Mouse (Mus musculus): ENCODE results near the gene Vmo1. TPM values are rescaled to one million over a fixed set of nuclear protein-coding genes. Genes with fewer than 3 reads are reported as not detected.
"Not testable (repeated sequence)": the region's sequence is repeated elsewhere in the genome, so short reads cannot be mapped to it uniquely, and the experiment has no call there.

Vmo1 gene
- total RNA-seq, 1 experiment from 2014 or later = not detected

- ATAC-seq (replicated peaks in 1 of 2; ENCODE audit: insufficient read depth in 1 of 2, low FRiP score in 2 of 2, low TSS enrichment in 1 of 2, low read depth in 1 of 2, poor library complexity in 2 of 2, severe bottlenecking in 2 of 2) = peak in 1 of 2 experiments; percentile 32; a peak in 1 of 4 replicates
Measured at GRCm38 (mm10) chr11:70499566-70500475, 14.6 kb downstream of the Vmo1 start.

GRCm38 (mm10) chr11:70489684-70490083, 24.7 kb downstream of the Vmo1 start:
- ATAC-seq (replicated peaks in 1 of 2; ENCODE audit: insufficient read depth in 1 of 2, low FRiP score in 2 of 2, low TSS enrichment in 1 of 2, low read depth in 1 of 2, poor library complexity in 2 of 2, severe bottlenecking in 2 of 2) = peak; percentile 59 to 69

DNA sequence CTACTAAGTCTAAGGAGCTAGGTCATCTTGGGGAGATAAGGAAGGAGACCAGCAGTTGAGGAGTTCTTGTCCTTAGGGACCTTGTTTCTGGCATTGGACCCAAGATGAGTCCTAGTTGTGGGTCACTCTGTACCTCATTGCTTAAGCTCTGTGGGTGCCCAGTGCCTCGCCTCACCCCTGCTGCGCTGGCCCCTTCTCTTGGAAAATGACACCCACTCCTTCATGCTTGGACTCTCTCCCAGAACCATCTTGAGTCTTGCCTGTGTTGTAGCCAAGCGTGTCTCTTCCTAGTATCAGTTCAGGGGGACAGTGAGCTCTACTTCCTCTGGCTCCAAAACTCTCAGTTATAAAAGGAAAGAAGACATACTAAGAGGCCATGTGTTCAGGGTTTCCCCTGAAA, 25.3 kb downstream of the Vmo1 start:
- ATAC-seq (replicated peaks in 1 of 2; ENCODE audit: insufficient read depth in 1 of 2, low FRiP score in 2 of 2, low TSS enrichment in 1 of 2, low read depth in 1 of 2, poor library complexity in 2 of 2, severe bottlenecking in 2 of 2) = no peak

- no peak for ATAC-seq (replicated peaks in 1 of 2; ENCODE audit: insufficient read depth in 1 of 2, low FRiP score in 2 of 2, low TSS enrichment in 1 of 2, low read depth in 1 of 2, poor library complexity in 2 of 2, severe bottlenecking in 2 of 2)
Measured at GRCm38 (mm10) chr11:70487816-70488215, 26.6 kb downstream of the Vmo1 start.

- no peak for ATAC-seq (replicated peaks in 1 of 2; ENCODE audit: insufficient read depth in 1 of 2, low FRiP score in 2 of 2, low TSS enrichment in 1 of 2, low read depth in 1 of 2, poor library complexity in 2 of 2, severe bottlenecking in 2 of 2)
Measured at GRCm38 (mm10) chr11:70485498-70485897, 28.9 kb downstream of the Vmo1 start.

- ATAC-seq (replicated peaks in 1 of 2; ENCODE audit: insufficient read depth in 1 of 2, low FRiP score in 2 of 2, low TSS enrichment in 1 of 2, low read depth in 1 of 2, poor library complexity in 2 of 2, severe bottlenecking in 2 of 2) = no peak
Measured at GRCm38 (mm10) chr11:70474872-70475534, 39.4 kb downstream of the Vmo1 start.

DNA sequence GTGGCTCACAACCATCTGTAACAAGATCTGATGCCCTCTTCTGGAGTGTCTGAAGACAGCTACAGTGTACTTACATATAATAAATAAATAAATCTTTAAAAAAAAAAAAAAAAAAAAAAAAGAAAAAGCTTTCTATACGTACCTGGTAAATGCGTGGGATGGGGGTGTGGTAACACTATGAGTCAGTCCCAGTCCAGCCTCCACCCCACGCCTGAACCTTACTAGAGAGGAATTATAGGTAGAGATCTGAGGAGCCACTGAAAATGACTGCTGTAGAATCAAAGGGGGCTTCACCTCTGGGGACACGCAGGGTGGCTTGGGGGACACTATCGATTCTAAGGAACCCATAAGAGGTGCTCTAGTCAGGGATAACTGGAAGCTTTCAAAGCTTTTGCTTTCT, 41.1 kb downstream of the Vmo1 start:
- ATAC-seq (replicated peaks in 1 of 2; ENCODE audit: insufficient read depth in 1 of 2, low FRiP score in 2 of 2, low TSS enrichment in 1 of 2, low read depth in 1 of 2, poor library complexity in 2 of 2, severe bottlenecking in 2 of 2) = not testable (repeated sequence)

GRCm38 (mm10) chr11:70472716-70473115, 41.7 kb downstream of the Vmo1 start:
- ATAC-seq (replicated peaks in 1 of 2; ENCODE audit: insufficient read depth in 1 of 2, low FRiP score in 2 of 2, low TSS enrichment in 1 of 2, low read depth in 1 of 2, poor library complexity in 2 of 2, severe bottlenecking in 2 of 2) = no peak

- ATAC-seq (replicated peaks in 1 of 2; ENCODE audit: insufficient read depth in 1 of 2, low FRiP score in 2 of 2, low TSS enrichment in 1 of 2, low read depth in 1 of 2, poor library complexity in 2 of 2, severe bottlenecking in 2 of 2) = no peak
Measured at GRCm38 (mm10) chr11:70469764-70470163, 44.7 kb downstream of the Vmo1 start.

DNA sequence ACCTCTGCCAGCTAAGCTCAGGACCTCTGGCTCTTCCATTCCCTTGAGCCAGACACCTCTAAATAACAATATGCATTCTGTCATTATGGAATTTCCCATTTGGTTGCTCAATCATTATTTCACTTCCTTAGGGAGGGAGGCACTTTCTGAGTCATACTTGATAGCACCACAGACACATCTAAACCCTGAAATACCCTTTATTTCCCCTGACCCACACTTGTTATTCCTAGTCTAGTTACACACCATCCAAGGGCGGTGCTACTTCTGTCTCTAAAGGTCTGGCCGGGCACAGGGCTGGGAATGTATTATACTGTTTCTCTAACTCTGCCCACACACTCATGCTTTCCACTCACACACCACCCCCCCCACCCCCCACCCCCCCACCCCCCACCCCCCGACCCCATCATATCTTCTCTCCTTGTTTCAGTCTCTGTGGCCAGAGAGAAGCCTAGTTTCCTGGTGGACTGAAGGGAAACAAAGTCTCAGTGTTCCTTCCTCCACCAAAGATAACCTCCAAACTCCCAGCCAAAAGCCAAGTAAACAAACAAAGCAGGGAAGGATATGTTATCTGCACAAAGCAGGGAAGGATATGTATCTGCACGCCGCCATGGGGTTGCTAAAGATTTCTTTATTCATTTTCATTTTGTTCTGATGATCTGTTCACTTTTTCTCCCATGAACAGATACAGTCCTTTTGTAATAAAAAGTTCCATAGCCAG, 46.4 kb downstream of the Vmo1 start:
- ATAC-seq (replicated peaks in 1 of 2; ENCODE audit: insufficient read depth in 1 of 2, low FRiP score in 2 of 2, low TSS enrichment in 1 of 2, low read depth in 1 of 2, poor library complexity in 2 of 2, severe bottlenecking in 2 of 2) = no peak

DNA sequence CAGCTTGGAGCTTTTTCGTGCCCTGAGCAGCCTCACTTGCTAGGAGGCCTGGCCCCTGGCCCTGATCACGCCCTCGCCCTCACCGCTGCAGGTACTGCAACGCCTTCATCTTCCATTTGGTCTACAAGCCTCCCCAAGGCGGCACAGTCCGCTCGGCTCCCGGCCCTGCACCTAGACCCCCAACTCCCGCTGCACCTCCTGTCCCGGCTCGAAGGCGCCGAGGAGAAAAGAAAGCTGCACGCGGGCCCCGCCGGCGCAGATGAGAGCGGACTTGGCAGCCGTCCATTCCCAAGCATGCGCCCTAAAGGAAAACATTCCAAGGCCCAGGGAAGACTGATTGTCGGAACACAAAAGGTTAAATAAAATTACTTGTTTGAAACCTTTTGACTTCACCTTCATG, 48.6 kb downstream of the Vmo1 start:
- no peak for ATAC-seq (replicated peaks in 1 of 2; ENCODE audit: insufficient read depth in 1 of 2, low FRiP score in 2 of 2, low TSS enrichment in 1 of 2, low read depth in 1 of 2, poor library complexity in 2 of 2, severe bottlenecking in 2 of 2)

GRCm38 (mm10) chr11:70465211-70465610, 49.2 kb downstream of the Vmo1 start:
- no peak for ATAC-seq (replicated peaks in 1 of 2; ENCODE audit: insufficient read depth in 1 of 2, low FRiP score in 2 of 2, low TSS enrichment in 1 of 2, low read depth in 1 of 2, poor library complexity in 2 of 2, severe bottlenecking in 2 of 2)

DNA sequence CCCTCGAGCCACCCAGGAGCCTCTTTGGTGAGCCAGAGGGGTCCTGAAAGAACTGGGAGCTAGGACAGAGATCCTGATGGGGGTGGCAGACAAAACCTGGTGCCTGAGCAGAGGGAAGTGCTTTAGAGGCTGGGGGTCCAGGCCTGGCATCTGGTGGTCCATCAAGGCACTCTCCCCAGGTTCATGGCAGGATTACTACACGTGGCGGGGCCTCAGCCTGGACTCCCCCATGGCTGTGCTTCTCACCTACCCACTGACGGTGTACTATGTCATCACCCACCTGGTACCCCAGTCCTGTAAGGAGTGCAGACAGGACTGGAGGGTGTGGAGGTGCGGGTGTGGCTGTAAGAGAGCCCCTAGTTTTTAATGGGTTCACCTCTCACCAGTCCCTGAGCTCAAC, 50.4 kb downstream of the Vmo1 start:
- ATAC-seq (replicated peaks in 1 of 2; ENCODE audit: insufficient read depth in 1 of 2, low FRiP score in 2 of 2, low TSS enrichment in 1 of 2, low read depth in 1 of 2, poor library complexity in 2 of 2, severe bottlenecking in 2 of 2) = no peak

Other genes starting within 250 kb of the Vmo1 start
- not detected in 2 replicates for gene Alox12e, start 192.0 kb downstream of the Vmo1 start, total RNA-seq (2017)
- 1.6 and 4.4 TPM in 2 replicates for gene Alox15, start 162.6 kb downstream of the Vmo1 start, total RNA-seq (2017)
- gene Pelp1, start 104.6 kb downstream of the Vmo1 start, total RNA-seq (2017) = 8.8 and 9.8 TPM in 2 replicates
- 43.3 and 68.7 TPM in 2 replicates for gene Arrb2, start 82.0 kb downstream of the Vmo1 start, total RNA-seq (2017)
- 38.1 and 40.7 TPM in 2 replicates for gene Med11, start 62.7 kb downstream of the Vmo1 start, total RNA-seq (2017)
- 0.35 TPM in 1 of 2 replicates, not detected in the other for gene Zmynd15, start 55.2 kb downstream of the Vmo1 start, total RNA-seq (2017)
- gene Cxcl16, start 54.6 kb downstream of the Vmo1 start, total RNA-seq (2017) = 1.8 TPM in 1 of 2 replicates, not detected in the other
- not detected in 2 replicates for gene Tm4sf5, start 9.4 kb downstream of the Vmo1 start, total RNA-seq (2017)
- not detected in 2 replicates for gene Gltpd2, start 4.6 kb upstream of the Vmo1 start, total RNA-seq (2017)
- gene Psmb6, start 10.8 kb upstream of the Vmo1 start, total RNA-seq (2017) = 209 and 236 TPM in 2 replicates
- gene Gm40193, start 18.3 kb upstream of the Vmo1 start, total RNA-seq (2017) = not detected in 2 replicates
- gene Pld2, start 25.4 kb upstream of the Vmo1 start, total RNA-seq (2017) = 5.5 and 14.4 TPM in 2 replicates
- 26.4 and 30.8 TPM in 2 replicates for gene Mink1, start 48.3 kb upstream of the Vmo1 start, total RNA-seq (2017)
- not detected in 2 replicates for gene 4930544D05Rik, start 101.2 kb upstream of the Vmo1 start, total RNA-seq (2017)
- gene Chrne, start 104.6 kb upstream of the Vmo1 start, total RNA-seq (2017) = not detected in 2 replicates
- gene Gp1ba, start 124.5 kb upstream of the Vmo1 start, total RNA-seq (2017) = 0.45 and 0.75 TPM in 2 replicates
- gene Rnf167, start 132.6 kb upstream of the Vmo1 start, total RNA-seq (2017) = 51.8 and 73.4 TPM in 2 replicates
- gene Slc25a11, start 132.9 kb upstream of the Vmo1 start, total RNA-seq (2017) = 42.9 and 52.5 TPM in 2 replicates
- 348 and 461 TPM in 2 replicates for gene Pfn1, start 140.0 kb upstream of the Vmo1 start, total RNA-seq (2017)
- 8.4 and 10.6 TPM in 2 replicates for gene Eno3, start 142.6 kb upstream of the Vmo1 start, total RNA-seq (2017)
- gene Spag7, start 154.8 kb upstream of the Vmo1 start, total RNA-seq (2017) = 41.1 and 114 TPM in 2 replicates
- 3.6 and 4.9 TPM in 2 replicates for gene Camta2, start 173.5 kb upstream of the Vmo1 start, total RNA-seq (2017)
- gene Inca1, start 185.5 kb upstream of the Vmo1 start, total RNA-seq (2017) = 0.25 TPM in 1 of 2 replicates, not detected in the other
- gene Kif1c, start 185.9 kb upstream of the Vmo1 start, total RNA-seq (2017) = 6.7 and 7.3 TPM in 2 replicates
- 3.7 and 8.3 TPM in 2 replicates for gene Zfp3, start 249.6 kb upstream of the Vmo1 start, total RNA-seq (2017)